Mouse (Mus musculus) gastrocnemius, adult 2 months (tissue): ENCODE data around the gene Clec2d. TPM values are rescaled to one million over a fixed set of nuclear protein-coding genes. Genes with fewer than 3 reads are reported as not detected.
A peak's percentile ranks its signal among the peaks of the same experiment; 100 is the strongest.

Experiments used
- DNase-seq: peaks from one replicate; pipeline ENCODE4 v3.0.0; 2022
- H3K27ac ChIP-seq: fragments of 200-600 bp; 2 replicates; pipeline ENCODE4 v1.8.1; 2022; ENCODE audit warnings: mild to moderate bottlenecking
- H3K4me3 ChIP-seq: fragments of 200-600 bp; 2 replicates; pipeline ENCODE4 v1.8.1; 2022; ENCODE audit warnings: mild to moderate bottlenecking, moderate library complexity
- CTCF ChIP-seq: fragments of 200-600 bp; IDR thresholded peaks from 2 replicates; pipeline ENCODE4 v1.8.1; 2022; ENCODE audit warnings: antibody characterized with exemption, mild to moderate bottlenecking, moderate library complexity
- intact Hi-C: fragments of 180-260 bp; cut with DNase I; formaldehyde crosslinking; loops from one replicate; pipeline ENCODE4 v1.15.1; 2025
- total RNA-seq, 2 experiments: library from RNA; stranded (reverse); gene quantifications; 2 replicates each; pipeline ENCODE4 v1.2.3; 2021

Gene Clec2d
- total RNA-seq, 2 experiments from 2014 or later, result 73.7 to 109 TPM

- no peak for TF ChIP-seq CTCF
- DNase-seq, result no peak
- intact Hi-C loops, result no loop called here
- Histone ChIP-seq H3K4me3 (no peak overlapping the region), H3K27ac (no peak overlapping the region)
These were observed 21.9 kb downstream of the Clec2d start for GRCm38 (mm10) chr6:129202306-129202705.

DNA sequence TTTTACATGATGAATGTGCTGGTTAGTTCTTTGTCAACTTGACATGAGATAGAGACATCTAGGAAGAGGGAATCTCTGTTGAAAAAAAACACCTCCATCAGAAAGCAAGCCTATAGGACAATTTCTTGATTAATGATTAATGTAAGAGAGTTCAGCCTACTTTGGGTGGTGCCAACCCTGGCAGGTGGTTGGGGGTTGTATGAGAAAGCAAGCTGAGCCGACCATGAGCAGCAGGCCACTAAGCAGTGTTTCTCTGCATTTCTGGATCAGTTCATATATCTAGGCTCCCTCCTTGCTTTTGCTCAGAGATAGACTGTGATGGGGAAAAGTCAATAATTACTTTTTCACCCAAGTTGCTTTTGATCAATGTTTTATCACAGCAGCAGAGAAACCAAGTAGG is 23.9 kb downstream of the Clec2d start:
- intact Hi-C loops, result no loop called here
- no peak overlapping the region for H3K27ac ChIP-seq
- TF ChIP-seq CTCF, result no peak
- no peak for DNase-seq
- no peak overlapping the region for H3K4me3 ChIP-seq

- intact Hi-C loops, result no loop called here
- no peak for DNase-seq
- Histone ChIP-seq H3K4me3 (no peak overlapping the region), H3K27ac (no peak overlapping the region)
- no peak for TF ChIP-seq CTCF
These were observed 24.4 kb downstream of the Clec2d start for GRCm38 (mm10) chr6:129204838-129205237.

GRCm38 (mm10) chr6:129208891-129209519 is 28.6 kb downstream of the Clec2d start:
- H3K4me3 ChIP-seq, result no peak overlapping the region
- no peak for DNase-seq
- intact Hi-C loops, result no loop called here
- peak overlapping the region; percentile 21; the same call in 1 of the 2 replicates for H3K27ac ChIP-seq
- no peak for TF ChIP-seq CTCF

DNA sequence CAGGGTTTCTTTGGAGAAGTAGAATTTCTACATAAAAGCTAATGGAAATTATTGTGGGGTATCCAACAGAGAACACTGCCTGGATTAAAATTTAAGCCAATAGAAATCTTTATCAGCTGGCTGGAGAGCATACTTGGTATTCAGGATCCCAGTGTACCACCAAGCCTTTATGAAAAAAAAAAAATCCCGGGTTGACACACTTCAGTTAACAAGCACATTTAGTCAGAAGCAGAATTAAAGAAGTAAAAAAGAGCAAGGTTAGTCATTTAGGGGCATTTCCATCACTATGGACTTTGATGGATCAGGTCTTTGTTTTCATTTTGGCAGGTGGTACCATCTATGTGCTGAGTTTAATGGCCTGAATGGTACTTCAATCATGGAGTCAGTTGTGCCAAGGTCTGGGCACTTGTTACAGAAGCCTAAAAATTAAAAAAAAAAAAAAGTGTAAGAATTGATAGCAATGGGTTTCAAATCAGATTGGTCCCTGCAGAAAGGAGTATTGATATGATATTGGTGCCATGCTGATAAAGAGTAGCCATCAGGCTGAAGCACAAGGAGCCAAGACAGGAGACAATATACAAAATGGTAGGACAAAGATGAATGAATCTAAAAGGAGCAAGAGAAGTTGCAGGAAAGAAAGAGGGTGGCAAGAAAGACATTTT is 29.5 kb downstream of the Clec2d start:
- Histone ChIP-seq H3K4me3 (no peak overlapping the region), H3K27ac (peak overlapping the region; percentile 31)
- no peak for DNase-seq
- intact Hi-C loops, result no loop called here
- no peak for TF ChIP-seq CTCF

GRCm38 (mm10) chr6:129210447-129210790 is 30.0 kb downstream of the Clec2d start:
- intact Hi-C loops, result no loop called here
- peak overlapping the region; percentile 31 for H3K27ac ChIP-seq
- H3K4me3 ChIP-seq, result no peak overlapping the region
- no peak for DNase-seq
- TF ChIP-seq CTCF, result no peak

GRCm38 (mm10) chr6:129212421-129213195 is 32.2 kb downstream of the Clec2d start:
- intact Hi-C loops, result no loop called here
- Histone ChIP-seq H3K27ac (peak overlapping the region; percentile 90), H3K4me3 (no peak overlapping the region)
- no peak for TF ChIP-seq CTCF
- no peak for DNase-seq

DNA sequence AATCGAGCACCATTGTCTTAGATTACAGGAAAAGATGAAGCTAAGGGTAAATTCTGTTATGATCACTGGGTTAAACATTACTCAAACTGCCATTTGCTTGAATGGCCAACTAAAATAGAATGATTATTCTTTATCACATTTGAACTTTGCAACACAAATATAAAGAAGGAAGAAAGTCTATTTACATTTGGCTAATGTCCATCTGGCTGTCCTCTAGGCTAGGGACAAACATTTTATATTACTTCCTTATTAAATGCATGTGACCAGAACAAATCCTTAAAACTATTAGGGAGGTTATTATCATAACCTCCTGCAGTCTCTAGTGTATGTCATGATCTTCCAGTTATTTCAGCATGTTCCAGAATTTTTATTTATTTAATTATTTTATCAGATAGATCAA is 33.1 kb downstream of the Clec2d start:
- H3K27ac ChIP-seq, result peak overlapping the region; percentile 90

DNA sequence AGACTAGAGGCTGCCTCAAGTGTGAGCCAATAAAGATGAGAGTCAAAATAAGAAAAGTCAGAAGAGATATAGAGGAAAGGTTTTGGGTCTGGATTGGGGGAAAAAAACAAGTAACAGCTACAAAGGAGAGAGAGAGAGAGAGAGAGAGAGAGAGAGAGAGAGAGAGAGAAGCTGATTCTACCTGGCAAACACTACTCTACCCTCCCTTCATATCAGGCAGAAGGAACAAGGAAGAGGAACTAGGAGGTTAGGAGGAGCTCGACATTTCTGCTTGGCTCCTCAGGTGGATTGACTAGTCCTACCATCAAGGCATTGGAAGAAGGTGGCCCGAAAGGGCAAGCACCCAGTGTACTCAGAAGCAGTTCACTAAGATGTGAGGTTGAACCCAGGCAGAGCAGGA is 33.8 kb downstream of the Clec2d start:
- Histone ChIP-seq H3K27ac (peak overlapping the region; percentile 90), H3K4me3 (no peak overlapping the region)
- no peak for DNase-seq
- TF ChIP-seq CTCF, result no peak
- intact Hi-C loops, result no loop called here

More for the DNA sequence above, 33.1 kb downstream of the Clec2d start:
- DNase-seq, result no peak
- no peak overlapping the region for H3K4me3 ChIP-seq
- intact Hi-C loops, result no loop called here
- no peak for TF ChIP-seq CTCF

DNA sequence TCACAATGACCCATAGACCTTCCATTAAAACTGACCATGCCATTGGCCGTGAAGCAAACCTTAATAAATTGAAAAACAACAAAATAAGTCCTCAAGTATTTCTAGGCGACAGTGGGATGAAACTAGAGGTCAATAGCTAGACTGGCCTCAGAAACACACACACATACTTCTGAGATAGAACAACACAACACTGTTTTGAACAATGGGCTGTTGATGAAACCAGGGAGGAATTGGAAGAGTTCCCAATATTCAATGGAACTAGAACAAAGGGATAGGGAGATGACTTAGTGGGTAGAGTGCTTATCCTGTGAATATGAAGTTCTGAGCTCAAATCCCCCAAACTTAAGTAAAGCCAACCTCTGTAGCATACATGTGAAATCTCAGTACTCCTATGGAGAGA is 34.6 kb downstream of the Clec2d start:
- peak overlapping the region; percentile 17 for H3K4me3 ChIP-seq
- no peak for DNase-seq
- intact Hi-C loops, result no loop called here
- no peak for TF ChIP-seq CTCF
- peak overlapping the region; percentile 90 for H3K27ac ChIP-seq

- Histone ChIP-seq H3K27ac (peak overlapping the region; percentile 90), H3K4me3 (peak overlapping the region; percentile 17)
- intact Hi-C loops, result loop anchor here (1.0 to 2.0 kb wide), 2 partner anchors 21 to 35 kb away; partner anchors contain the start of gene Clec2d
- no peak for TF ChIP-seq CTCF
- DNase-seq, result peak; percentile 59
These were observed 35.6 kb downstream of the Clec2d start for GRCm38 (mm10) chr6:129215886-129216637.

DNA sequence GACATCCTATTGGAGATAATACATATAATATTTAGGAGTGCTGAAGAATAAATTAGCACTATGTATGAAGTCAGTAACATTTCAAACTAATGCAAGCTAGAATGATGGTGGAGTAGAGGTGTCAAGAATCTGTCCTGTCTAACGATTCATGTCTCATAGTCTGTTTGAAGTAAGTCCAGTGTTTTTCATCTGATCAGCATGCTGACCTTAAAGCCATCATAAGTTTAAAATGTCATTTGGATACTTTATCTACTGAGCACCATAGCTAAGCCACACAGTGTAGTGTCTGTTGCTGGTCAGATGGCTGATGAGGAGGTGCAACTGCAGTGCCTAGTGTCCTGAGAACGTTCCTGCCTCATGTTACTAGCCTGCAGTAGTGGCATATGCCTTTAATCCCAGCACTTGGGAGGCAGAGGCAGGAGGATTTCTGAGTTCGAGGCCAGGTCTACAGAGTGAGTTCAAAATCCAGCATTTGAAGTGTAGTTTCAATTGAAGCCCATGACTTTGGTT is 36.4 kb downstream of the Clec2d start:
- peak; percentile 54 for DNase-seq
- TF ChIP-seq CTCF, result no peak
- H3K4me3 ChIP-seq, result no peak overlapping the region
- H3K27ac ChIP-seq, result peak overlapping the region; percentile 90
- intact Hi-C loops, result loop anchor here (1.0 to 2.0 kb wide), 2 partner anchors 21 to 36 kb away; partner anchors contain the start of gene Clec2d
